Mouse (Mus musculus) c-Kit-positive CD71-positive TER-119-positive erythroid progenitor cells, embryonic 14.5 days (primary cell): ENCODE data around the gene Yju2.

ENCODE experiments used
- DNase-seq: peaks from one replicate; pipeline ENCODE4 v3.0.0-alpha.2; 2013; ENCODE audit warnings: low spot score

Gene Yju2

GRCm38 (mm10) chr17:56007444-56008355 is 48.8 kb downstream of the Yju2 start:
- no peak for DNase-seq

DNA sequence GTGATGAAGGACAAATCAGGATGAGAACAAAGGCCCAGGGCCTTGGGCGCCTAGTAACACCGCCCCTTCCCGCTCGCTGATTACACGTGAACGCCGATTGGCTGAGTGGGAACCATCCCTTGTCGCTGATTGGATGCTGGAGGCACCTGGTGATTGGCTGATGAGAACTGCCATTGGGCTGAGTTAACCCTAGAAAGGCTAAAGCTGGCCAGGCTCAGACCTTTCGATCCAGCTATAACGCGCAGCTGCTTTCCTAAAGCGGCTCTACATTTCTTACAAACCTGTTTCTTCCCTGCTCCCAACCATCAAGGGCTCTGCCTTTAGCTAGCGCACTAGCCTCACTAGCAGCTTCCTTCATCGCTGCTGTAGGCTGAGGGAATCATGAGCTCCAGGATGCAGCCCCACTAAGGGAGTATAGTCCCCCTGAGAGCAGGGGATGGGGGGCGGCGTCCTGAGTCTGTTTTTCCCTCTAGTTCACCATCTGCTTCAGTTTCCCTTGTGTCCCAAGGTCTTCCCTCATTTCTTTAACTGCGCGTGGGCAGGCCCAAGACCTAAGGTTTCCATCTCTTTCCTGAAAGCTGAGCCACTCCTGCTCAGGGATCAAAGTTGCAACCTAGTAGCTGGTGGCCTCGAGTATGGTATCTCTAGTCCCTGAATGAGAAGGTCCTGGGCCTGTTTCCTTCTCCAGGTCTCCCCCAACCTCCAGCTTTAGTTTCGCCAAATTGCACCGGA is 49.6 kb downstream of the Yju2 start:
- DNase-seq, result peak; percentile 92

GRCm38 (mm10) chr17:56009088-56009961 is 50.4 kb downstream of the Yju2 start:
- peak; percentile 86 for DNase-seq

DNA sequence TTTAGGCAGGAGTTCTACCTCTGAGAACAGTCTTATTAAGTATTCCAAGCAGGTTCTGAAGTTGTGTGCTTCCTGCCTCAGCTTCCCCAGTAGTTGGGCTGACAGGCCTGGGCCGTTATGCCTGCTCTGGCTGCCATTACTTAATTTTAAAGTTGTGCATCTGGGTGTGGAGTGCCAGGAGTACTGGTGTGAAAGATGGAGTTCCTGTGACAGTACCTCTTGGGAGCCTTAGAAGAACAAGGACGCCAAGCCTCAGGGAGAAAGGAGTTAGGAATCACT is 51.0 kb downstream of the Yju2 start:
- no peak for DNase-seq

GRCm38 (mm10) chr17:56010255-56010654 is 51.4 kb downstream of the Yju2 start:
- DNase-seq, result no peak

DNA sequence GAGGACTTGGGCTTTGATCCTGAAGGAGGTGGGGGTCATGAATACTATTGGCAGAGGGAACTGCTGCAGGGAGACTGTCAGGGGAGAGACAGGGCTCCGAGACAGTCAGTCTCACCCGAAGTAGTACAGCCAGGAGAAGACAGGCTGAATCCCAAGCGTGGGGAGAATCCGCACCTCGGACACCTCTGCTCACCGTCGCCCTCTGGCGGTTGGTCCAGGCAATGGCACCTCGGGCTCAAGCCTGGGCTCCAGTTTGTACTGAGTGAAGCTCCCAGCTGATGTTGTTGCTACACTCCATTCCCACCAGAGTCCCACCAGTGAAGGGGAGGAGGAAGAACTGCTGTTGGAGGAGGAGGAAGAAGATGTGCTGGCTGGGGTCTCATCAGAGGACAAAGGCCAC is 51.8 kb downstream of the Yju2 start:
- DNase-seq, result peak; percentile 70

GRCm38 (mm10) chr17:56011441-56011840 is 52.5 kb downstream of the Yju2 start:
- no peak for DNase-seq

- DNase-seq, result no peak
Observed at GRCm38 (mm10) chr17:56015293-56015692, 56.4 kb downstream of the Yju2 start.

DNA sequence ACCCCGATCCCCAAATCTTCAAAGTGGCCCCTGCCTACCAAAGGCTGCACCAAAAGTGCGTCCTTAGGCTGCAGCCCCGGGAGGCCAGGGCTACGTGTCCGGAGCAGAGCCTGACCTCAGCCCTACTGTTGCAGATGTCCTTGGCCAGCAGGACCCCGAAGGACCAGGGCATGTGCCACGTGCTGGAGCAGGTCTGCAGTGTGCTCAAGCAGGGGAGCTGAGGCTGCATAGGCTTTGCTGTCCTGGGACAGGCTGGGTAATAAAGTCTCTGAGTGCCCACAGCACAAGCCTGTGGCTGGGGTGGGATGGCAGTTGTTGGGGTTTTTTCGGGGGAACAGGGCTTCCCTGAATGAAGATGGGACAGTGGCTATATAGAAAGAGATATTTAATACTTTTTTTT is 57.5 kb downstream of the Yju2 start:
- no peak for DNase-seq

- no peak for DNase-seq
Observed at GRCm38 (mm10) chr17:56016793-56017785, 58.2 kb downstream of the Yju2 start.

- no peak for DNase-seq
Observed at GRCm38 (mm10) chr17:56017848-56018247, 58.9 kb downstream of the Yju2 start.
